Mouse (Mus musculus): ENCODE measurements around the gene Galnt13. TPM values are rescaled to one million over a fixed set of nuclear protein-coding genes. Genes with fewer than 3 reads are reported as not detected.

Galnt13 gene
- total and polyA plus RNA-seq, 3 experiments, result not detected

DNA sequence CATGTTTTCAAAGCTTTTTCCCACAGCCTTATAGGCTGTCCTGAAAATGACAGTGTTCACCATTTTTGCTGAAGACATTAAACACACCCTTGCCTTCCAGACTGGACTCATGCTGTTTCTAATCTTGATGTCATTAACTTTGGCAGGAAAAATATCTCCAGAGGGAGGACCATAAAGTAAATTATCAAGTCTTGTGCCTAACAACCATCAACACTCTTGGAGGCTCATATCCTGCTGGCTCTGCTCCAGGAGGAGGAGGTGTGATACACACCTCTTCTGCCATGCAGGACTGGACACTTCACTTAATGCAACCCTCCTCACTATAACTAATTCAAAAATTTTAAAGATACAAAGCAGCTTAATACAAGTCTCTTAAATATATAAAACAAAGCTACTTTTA lies 502.0 kb downstream of the Galnt13 start:
- Histone ChIP-seq H3K4me1 (ENCODE audit: control insufficient read depth in 1 of 2, insufficient read depth in 2 of 2) (no peaks in the 10 kb centered on the region), H3K9me3 (replicated peaks; ENCODE audit: low read length) (peaks cover 13% of the 10 kb centered on the region), H3K4me3 (replicated peaks in 1 of 3; ENCODE audit: low read depth in 2 of 3, low read length in 2 of 3, poor library complexity in 1 of 3) (no peak overlapping the region), H3K4me2 (ENCODE audit: insufficient read depth, low read depth, poor library complexity, severe bottlenecking) (no peak overlapping the region), H3K79me2 (replicated peaks; ENCODE audit: control insufficient read depth, extremely low read depth, insufficient read depth, poor library complexity, severe bottlenecking) (no peaks in the 10 kb centered on the region), H3K36me3 (replicated peaks in 1 of 2; ENCODE audit: control insufficient read depth in 1 of 2, insufficient read depth in 1 of 2, low read length in 1 of 2) (no peaks in the 10 kb centered on the region), H3K9ac (ENCODE audit: insufficient read depth, low read depth) (no peak overlapping the region), H3K27me3 (replicated peaks) (no peaks in the 10 kb centered on the region), H3K27ac (ENCODE audit: insufficient read depth, low read depth) (no peak overlapping the region)
- dilution Hi-C loops (cut with MboI; ENCODE audit: extremely low pct_ligation_motif_present, extremely low pct_unique_long_range_greater_than_20kb, low sequenced_read_pairs) (no loop called here), in situ Hi-C loops (cut with MboI; ENCODE audit: low pct_ligation_motif_present, low pct_unique_long_range_greater_than_20kb, low sequenced_read_pairs) (no loop called here)
- no peak for DNase-seq (ENCODE audit: extremely low read depth)
- TF ChIP-seq JUN (IDR thresholded peaks at IDR 0.05; ENCODE audit: insufficient read depth, low read depth, low read length), result no peak
- TF ChIP-seq BHLHE40 (IDR thresholded peaks at IDR 0.05; ENCODE audit: low read depth, low read length), result no peak
- no peak for TF ChIP-seq PAX5 (IDR thresholded peaks at IDR 0.05; ENCODE audit: low read length)
- TF ChIP-seq MEF2A (IDR thresholded peaks at IDR 0.05; ENCODE audit: borderline replicate concordance, low read depth, low read length), result no peak
- TF ChIP-seq MAX (IDR thresholded peaks at IDR 0.05; ENCODE audit: low read length), result no peak
- no peak for TF ChIP-seq HCFC1 (IDR thresholded peaks at IDR 0.05; ENCODE audit: low read depth, low read length)
- no peak for TF ChIP-seq ZNF384 (IDR thresholded peaks at IDR 0.05; ENCODE audit: low read depth, low read length)
- no peak for TF ChIP-seq UBTF (IDR thresholded peaks at IDR 0.05; ENCODE audit: low read depth, low read length)
- no peak for TF ChIP-seq MYC (IDR thresholded peaks at IDR 0.05; ENCODE audit: low read depth, low read length)
- no peak for TF ChIP-seq TBP (conservative IDR thresholded peaks at IDR 0.05; ENCODE audit: low read depth, low read length)
- no peak for TF ChIP-seq CHD2 (IDR thresholded peaks at IDR 0.05; ENCODE audit: low read length)
- TF ChIP-seq ZKSCAN1 (IDR thresholded peaks at IDR 0.05; ENCODE audit: borderline replicate concordance, low read depth, low read length), result no peak
- TF ChIP-seq USF2 (conservative IDR thresholded peaks at IDR 0.05; ENCODE audit: low read depth, low read length), result no peak
- TF ChIP-seq ZMIZ1 (IDR thresholded peaks at IDR 0.05; ENCODE audit: low read depth, low read length), result no peak
- TF ChIP-seq POLR2AphosphoS2 (IDR thresholded peaks at IDR 0.05; ENCODE audit: low read depth, low read length), result no peak
- TF ChIP-seq MXI1 (IDR thresholded peaks at IDR 0.05; ENCODE audit: low read depth, low read length), result no peak

DNA sequence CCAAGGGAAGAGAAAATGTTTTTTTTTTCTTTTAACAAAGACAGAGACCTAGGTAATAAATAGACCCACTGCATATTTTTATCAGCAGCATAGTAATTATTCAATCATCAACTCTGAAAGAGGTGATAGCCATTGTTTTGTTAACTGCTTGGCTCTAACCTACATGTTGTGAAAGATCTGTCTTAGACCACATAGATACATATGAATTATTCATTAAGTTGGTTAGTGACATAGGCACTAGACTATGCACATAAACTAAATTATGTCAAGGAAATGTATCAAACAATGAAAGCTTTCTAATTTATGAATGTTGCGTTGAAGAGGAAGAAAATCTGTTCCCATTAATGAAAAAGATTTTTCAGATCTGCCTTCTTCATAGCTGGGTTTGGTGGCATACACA lies 507.3 kb downstream of the Galnt13 start:
- in situ Hi-C loops (cut with MboI; ENCODE audit: low pct_ligation_motif_present, low pct_unique_long_range_greater_than_20kb, low sequenced_read_pairs) (no loop called here), dilution Hi-C loops (cut with MboI; ENCODE audit: extremely low pct_ligation_motif_present, extremely low pct_unique_long_range_greater_than_20kb, low sequenced_read_pairs) (no loop called here)
- DNase-seq (ENCODE audit: extremely low read depth), result no peak
- no peaks in the 10 kb centered on the region for H3K79me2 ChIP-seq (replicated peaks; ENCODE audit: control insufficient read depth, extremely low read depth, insufficient read depth, poor library complexity, severe bottlenecking)
- no peak overlapping the region for H3K4me3 ChIP-seq (replicated peaks in 1 of 3; ENCODE audit: low read depth in 2 of 3, low read length in 2 of 3, poor library complexity in 1 of 3)
- TF ChIP-seq NRF1 (IDR thresholded peaks at IDR 0.05; ENCODE audit: low read depth, low read length), result no peak
- no peak for TF ChIP-seq UBTF (IDR thresholded peaks at IDR 0.05; ENCODE audit: low read depth, low read length)
- no peak for TF ChIP-seq POLR2A (IDR thresholded peaks at IDR 0.05; ENCODE audit: low read depth, low read length)
- TF ChIP-seq TBP (conservative IDR thresholded peaks at IDR 0.05; ENCODE audit: low read depth, low read length), result no peak
- TF ChIP-seq USF2 (conservative IDR thresholded peaks at IDR 0.05; ENCODE audit: low read depth, low read length), result no peak
- no peak for TF ChIP-seq NELFE (IDR thresholded peaks at IDR 0.05; ENCODE audit: low read depth, low read length)
- no peak for TF ChIP-seq ETS1 (conservative IDR thresholded peaks at IDR 0.05; ENCODE audit: low read depth, low read length)
- no peak for TF ChIP-seq E2F4 (IDR thresholded peaks at IDR 0.05; ENCODE audit: insufficient replicate concordance, low read depth, low read length)
- TF ChIP-seq POLR2AphosphoS2 (IDR thresholded peaks at IDR 0.05; ENCODE audit: low read depth, low read length), result no peak
- no peak for TF ChIP-seq GABPA (IDR thresholded peaks at IDR 0.05; ENCODE audit: insufficient replicate concordance, low read depth, low read length)
- no peak for TF ChIP-seq ZNF384 (IDR thresholded peaks at IDR 0.05; ENCODE audit: low read depth, low read length)
- no peak for TF ChIP-seq BHLHE40 (IDR thresholded peaks at IDR 0.05; ENCODE audit: low read depth, low read length)
- TF ChIP-seq USF1 (IDR thresholded peaks at IDR 0.05; ENCODE audit: low read depth, low read length), result no peak
- no peaks in the 10 kb centered on the region for H3K27me3 ChIP-seq (replicated peaks)
- no peaks in the 10 kb centered on the region for H3K36me3 ChIP-seq (replicated peaks in 1 of 2; ENCODE audit: control insufficient read depth in 1 of 2, insufficient read depth in 1 of 2, low read length in 1 of 2)
- H3K9me3 ChIP-seq (replicated peaks; ENCODE audit: low read length), result peaks cover 10% of the 10 kb centered on the region
- no peak overlapping the region for H3K9ac ChIP-seq (ENCODE audit: insufficient read depth, low read depth)
- no peak overlapping the region for H3K4me2 ChIP-seq (ENCODE audit: insufficient read depth, low read depth, poor library complexity, severe bottlenecking)
- no peaks in the 10 kb centered on the region for H3K4me1 ChIP-seq (ENCODE audit: control insufficient read depth in 1 of 2, insufficient read depth in 2 of 2)
- no peak overlapping the region for H3K27ac ChIP-seq (ENCODE audit: insufficient read depth, low read depth)

Data from CH12.LX (cell line).